Comparison of ENCODE assay signal across 8 mouse cellular contexts in the genomic region with DNA sequence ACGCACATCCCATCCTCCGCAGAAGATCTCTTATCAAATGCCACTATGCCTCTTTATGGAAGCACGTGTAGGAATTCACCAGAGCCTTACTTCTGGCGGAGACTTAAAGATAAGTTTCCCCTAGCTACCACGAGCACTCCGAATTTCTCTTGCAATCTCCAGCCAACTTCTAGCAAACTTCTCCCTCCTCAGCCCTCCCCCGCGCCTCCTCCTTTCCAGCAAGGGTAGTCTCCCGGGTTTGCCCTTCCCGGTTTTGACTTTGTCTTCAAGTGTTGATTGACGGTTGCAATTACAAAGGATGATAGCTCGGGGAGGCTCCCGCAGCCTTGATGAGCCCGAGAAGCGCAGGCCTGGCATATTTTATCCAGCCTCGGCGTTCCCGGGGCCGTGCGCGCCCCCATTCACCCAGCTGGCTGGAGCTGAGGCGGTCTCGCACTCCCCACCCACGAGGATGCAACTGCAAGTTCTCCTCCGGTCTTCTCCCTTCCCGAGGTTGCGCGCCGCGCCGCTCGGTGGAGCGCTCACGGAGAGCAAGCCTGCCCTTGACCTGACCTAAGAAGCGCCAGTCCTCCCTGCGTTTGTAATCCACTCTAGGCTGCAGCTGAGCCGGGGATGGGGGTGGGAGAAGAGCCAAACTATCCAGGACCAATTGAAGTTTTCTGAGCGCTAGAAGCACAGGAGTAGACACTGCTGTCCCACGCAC. TPM values are rescaled to one million over a fixed set of nuclear protein-coding genes. Genes with fewer than 3 reads are reported as not detected.
DNase-seq lines count a peak whose midpoint lies in the region; ATAC-seq and TF ChIP-seq lines count a peak whose summit lies in the region.

No protein-coding gene starts in this region.

- H3K9me3 ChIP-seq in heart, embryonic 14.5 days (ENCODE audit: control insufficient read depth, low read length): 0 out of 2 replicates have a peak, but pooled peaks cover 3% of the 10 kb centered on the region
- no peaks in the 10 kb centered on the region for H3K9me3 ChIP-seq in limb, embryonic 14.5 days (ENCODE audit: control insufficient read depth, low read length)

- no peak overlapping the region for H3K9ac ChIP-seq in heart, adult 2 months (ENCODE audit: low read depth, low read length)
- peak overlapping the region; percentile 51 for H3K9ac ChIP-seq in heart, embryonic 14.5 days (ENCODE audit: low read length)
- H3K9ac ChIP-seq in limb, embryonic 14.5 days (ENCODE audit: low read depth, low read length, severe bottlenecking): no peak overlapping the region

- H3K27me3 ChIP-seq in heart, adult 2 months (ENCODE audit: control insufficient read depth, insufficient read depth, low read length): peaks cover 8% of the 10 kb centered on the region; the same call in 1 of the 2 replicates
- H3K27me3 ChIP-seq in heart, embryonic 14.5 days (ENCODE audit: control insufficient read depth, insufficient read depth, low read length): peaks cover 70% of the 10 kb centered on the region
- H3K27me3 ChIP-seq in limb, embryonic 14.5 days (ENCODE audit: control insufficient read depth, insufficient read depth, low read length): peaks cover 83% of the 10 kb centered on the region
- H3K27me3 ChIP-seq in small intestine, adult 2 months (ENCODE audit: control insufficient read depth, insufficient read depth, low read length): peaks cover 13% of the 10 kb centered on the region

- TF ChIP-seq POLR2A in heart, adult 2 months (IDR thresholded peaks at IDR 0.05; ENCODE audit: insufficient read depth, low read depth, low read length): no peak
- TF ChIP-seq POLR2A in limb, embryonic 14.5 days (IDR thresholded peaks at IDR 0.05; ENCODE audit: borderline replicate concordance, extremely low read depth, insufficient read depth, insufficient read length): no peak
- no peak for TF ChIP-seq POLR2A in small intestine, adult 2 months (IDR thresholded peaks at IDR 0.05; ENCODE audit: low read depth, low read length)

- ATAC-seq in heart, embryonic 14.5 days (ENCODE audit: insufficient number of reproducible peaks, insufficient read depth, low FRiP score, low read depth): no peak
- ATAC-seq in limb, embryonic 14.5 days (ENCODE audit: low FRiP score, low read depth): no peak

- H3K4me2 ChIP-seq in heart, embryonic 14.5 days (ENCODE audit: low read length): peak overlapping the region; percentile 88
- peak overlapping the region; percentile 63 for H3K4me2 ChIP-seq in limb, embryonic 14.5 days (replicated peaks; ENCODE audit: low read depth, low read length, severe bottlenecking)

- H3K27ac ChIP-seq in heart, adult 2 months: no peak overlapping the region
- H3K27ac ChIP-seq in heart, embryonic 14.5 days (replicated peaks in 1 of 2; ENCODE audit: control insufficient read depth in 1 of 2, insufficient read depth in 1 of 2, low read depth in 2 of 2, low read length in 2 of 2): no peak overlapping the region
- H3K27ac ChIP-seq in limb, embryonic 14.5 days (replicated peaks; ENCODE audit: low read depth, low read length): no peak overlapping the region
- no peak overlapping the region for H3K27ac ChIP-seq in small intestine, adult 2 months (ENCODE audit: insufficient read depth, low read depth, low read length)

- 2% methylated on average over 39 of the region's 39 CpGs for WGBS in heart, adult 2 months
- WGBS in heart, embryonic 14.5 days: under 1% methylated on average over 39 of the region's 39 CpGs
- under 1% methylated on average over 39 of the region's 39 CpGs for WGBS in limb, embryonic 14.5 days
- 7% methylated on average over 39 of the region's 39 CpGs for WGBS in small intestine, adult 2 months

- TF ChIP-seq CTCF in heart, adult 2 months (IDR thresholded peaks at IDR 0.05): no peak
- no peak for TF ChIP-seq CTCF in small intestine, adult 2 months (IDR thresholded peaks at IDR 0.05; ENCODE audit: extremely low read depth, insufficient read length, insufficient replicate concordance, low read depth, low read length)

- no peaks in the 10 kb centered on the region for H3K36me3 ChIP-seq in heart, adult 2 months (ENCODE audit: control insufficient read depth, insufficient read depth, low read length)
- no peaks in the 10 kb centered on the region for H3K36me3 ChIP-seq in heart, embryonic 14.5 days (ENCODE audit: control insufficient read depth, insufficient read depth, low read length)
- H3K36me3 ChIP-seq in limb, embryonic 14.5 days (ENCODE audit: control insufficient read depth, insufficient read depth, low read length): no peaks in the 10 kb centered on the region
- H3K36me3 ChIP-seq in small intestine, adult 2 months (ENCODE audit: control insufficient read depth, insufficient read depth, low read length): no peaks in the 10 kb centered on the region

- intact Hi-C loops in heart, adult 2 months (cut with DNase I): no loop called here
- intact Hi-C loops in heart, postnatal 25 days (cut with DNase I): loop anchor here (5.0 kb wide), 1 partner anchor 35 kb away; no protein-coding TSS in a partner anchor

- no peak for TF ChIP-seq EP300 in heart, adult 2 months (IDR thresholded peaks at IDR 0.05; ENCODE audit: insufficient read depth, low read depth, low read length)

- peak overlapping the region; percentile 45 for H3K4me3 ChIP-seq in heart, adult 2 months
- H3K4me3 ChIP-seq in heart, embryonic 14.5 days (ENCODE audit: control insufficient read depth in 1 of 2, insufficient read depth in 1 of 2, low read depth in 1 of 2, low read length in 2 of 2): peak overlapping the region; percentile 34 to 47
- peak overlapping the region; percentile 33 for H3K4me3 ChIP-seq in limb, embryonic 14.5 days (replicated peaks; ENCODE audit: low read length)
- H3K4me3 ChIP-seq in small intestine, adult 2 months (ENCODE audit: low read depth, low read length): peak overlapping the region; percentile 64

- peaks cover 1% of the 10 kb centered on the region for H3K4me1 ChIP-seq in heart, adult 2 months (ENCODE audit: control insufficient read depth, insufficient read depth, low read length)
- H3K4me1 ChIP-seq in heart, embryonic 14.5 days (ENCODE audit: control insufficient read depth in 2 of 2, insufficient read depth in 2 of 2, low read length in 2 of 2): peaks cover 7 to 20% of the 10 kb centered on the region in 2 experiments
- peaks cover 17% of the 10 kb centered on the region for H3K4me1 ChIP-seq in limb, embryonic 14.5 days (ENCODE audit: control insufficient read depth, insufficient read depth, low read length)
- H3K4me1 ChIP-seq in small intestine, adult 2 months (ENCODE audit: control insufficient read depth, insufficient read depth, insufficient read length, low read length): peaks cover 11% of the 10 kb centered on the region

- DNase-seq in heart, adult 2 months: peak in 1 of 2 experiments; percentile 34
- no peak for DNase-seq in heart, postnatal 25 days (ENCODE audit: low spot score)
- DNase-seq in adrenal gland, postnatal 14 days: peak; percentile 49
- no peak for DNase-seq in limb, embryonic 14.5 days (ENCODE audit: low spot score)
- DNase-seq in spleen, adult 18-20 months: no peak
- no peak for DNase-seq in c-Kit-positive CD71-positive TER-119-positive erythroid progenitor cells, embryonic 14.5 days (ENCODE audit: low spot score)

- no peaks in the 10 kb centered on the region for H3K79me2 ChIP-seq in heart, adult 2 months (replicated peaks; ENCODE audit: control insufficient read depth, insufficient read depth, low read length)

RNA-seq across cellular contexts. Expression of a gene that starts 7.5 kb away (rescaled TPM):
- total RNA-seq in heart, adult 2 months (2021): under 1 TPM; 0.18 to 0.60 TPM
- 0.47 and 0.80 TPM in 2 replicates for polyA plus RNA-seq in heart, adult 2 months (2012; rRNA removed)
- 1 to 10 TPM in 1 of 2 experiments, under 1 TPM in 1; 0.95 to 1.3 TPM for total RNA-seq in heart, postnatal 25 days (2021)
- 4.0 and 8.3 TPM in 2 replicates for total RNA-seq in adrenal gland, postnatal 14 days (2021)
- 0.38 and 0.39 TPM in 2 replicates for polyA plus RNA-seq in heart, embryonic 14.5 days (2014; fragmentation: Nextera tagmentation; extraction: Ambion mirVana)
- 1.0 and 1.1 TPM in 2 replicates for polyA plus RNA-seq in limb, embryonic 14.5 days (2012; rRNA removed)
- 0.70 and 1.1 TPM in 2 replicates for polyA plus RNA-seq in limb, embryonic 14.5 days (2014; fragmentation: Nextera tagmentation; extraction: Ambion mirVana)
- 4.7 and 9.4 TPM in 2 replicates for polyA plus RNA-seq in small intestine, adult 2 months (2012; rRNA removed)
